Mouse (Mus musculus) G1E (cell line): ENCODE data around the gene H2al1e. TPM values are rescaled to one million over a fixed set of nuclear protein-coding genes. Genes with fewer than 3 reads are reported as not detected.

Experiments used
- ATAC-seq: 2 replicates; pipeline ENCODE4 v1.8.0; 2016; ENCODE audit warnings: mild to moderate bottlenecking; ENCODE audit not compliant: insufficient number of reproducible peaks, poor library complexity, low FRiP score, severe bottlenecking; ENCODE audit errors: extremely low read depth
- DNase-seq: peaks from one replicate; pipeline ENCODE4 v3.0.0; 2012; ENCODE audit warnings: low spot score
- H3K27me3 ChIP-seq: 2 replicates; pipeline ENCODE4 v1.6.1; 2012; ENCODE audit warnings: mild to moderate bottlenecking, low read length, inconsistent platforms; ENCODE audit not compliant: insufficient read depth
- H3K36me3 ChIP-seq: replicated peaks from 2 replicates; pipeline ENCODE3; 2012; ENCODE audit warnings: mild to moderate bottlenecking, inconsistent platforms
- H3K4me1 ChIP-seq: 2 replicates; pipeline ENCODE4 v1.6.1; 2012; ENCODE audit warnings: low read depth, low read length, inconsistent platforms, mixed read lengths; ENCODE audit not compliant: insufficient read depth
- H3K4me3 ChIP-seq: 2 replicates; pipeline ENCODE4 v1.5.1; 2012; ENCODE audit warnings: low read depth, mild to moderate bottlenecking, inconsistent platforms, low read length, moderate library complexity, mixed read lengths
- H3K9me3 ChIP-seq: replicated peaks from 2 replicates; pipeline ENCODE4 v1.6.1; 2012; ENCODE audit warnings: inconsistent platforms
- CTCF ChIP-seq: IDR thresholded peaks from 2 replicates; pipeline ENCODE4 v1.5.1; 2012; ENCODE audit warnings: low read depth, low read length, inconsistent platforms, mixed read lengths
- GATA1 ChIP-seq: IDR thresholded peaks from 2 replicates; pipeline ENCODE4 v1.6.1; 2012; ENCODE audit warnings: borderline replicate concordance, low read length, inconsistent platforms, mixed read lengths
- GATA2 ChIP-seq: IDR thresholded peaks from 2 replicates; pipeline ENCODE4 v1.6.1; 2012; ENCODE audit warnings: low read depth, low read length, inconsistent platforms, borderline replicate concordance
- POLR2AphosphoS5 ChIP-seq: IDR thresholded peaks from 2 replicates; pipeline ENCODE4 v1.6.1; 2012; ENCODE audit warnings: low read depth, low read length, inconsistent platforms; ENCODE audit not compliant: insufficient replicate concordance
- TAL1 ChIP-seq: conservative IDR thresholded peaks from 2 replicates; pipeline ENCODE4 v1.6.1; 2012; ENCODE audit warnings: low read depth, low read length, inconsistent platforms, mixed read lengths
- polyA plus RNA-seq: library from polyadenylated mRNA; stranded (reverse); fragments of >175 nt; gene quantifications from 2 replicates; pipeline ENCODE4 v1.2.3, GENCODE M21; 2012
- total RNA-seq, 2 experiments: library from RNA; stranded (forward) in 1 of 2; stranded (reverse) in 1 of 2; fragments of 200-1000 nt in 1 of 2; fragments of >200 nt in 1 of 2; fragmentation: Nextera tagmentation in 1 of 2; gene quantifications; 2 replicates each; pipeline ENCODE4 v1.2.3; 2014 to 2017

The H2al1e gene
- total and polyA plus RNA-seq, 3 experiments = not detected

DNA sequence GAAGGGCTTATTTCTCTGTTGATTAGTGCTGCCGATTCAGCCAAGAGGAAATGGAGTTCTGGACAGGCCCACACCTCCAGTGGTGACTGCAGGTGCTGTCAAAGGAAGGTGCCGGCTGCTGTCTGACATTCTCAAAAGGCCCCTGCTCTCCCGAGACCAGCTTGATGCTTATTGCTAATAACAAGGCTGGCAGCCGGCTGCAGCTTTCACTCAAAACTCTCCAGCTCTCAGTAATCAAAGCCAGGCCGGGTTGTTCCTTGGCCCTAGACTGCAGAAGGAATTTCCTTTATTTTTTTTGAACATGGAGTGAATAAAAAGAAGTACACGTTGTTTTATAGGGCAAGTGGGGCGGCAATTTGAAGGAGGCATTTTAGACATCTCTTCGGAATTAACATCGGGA lies 34.0 kb downstream of the H2al1e start:
- no peaks in the 10 kb centered on the region for H3K4me1 ChIP-seq
- H3K36me3 ChIP-seq = no peaks in the 10 kb centered on the region
- TF ChIP-seq TAL1 = no peak
- no peak for TF ChIP-seq POLR2AphosphoS5
- no peak for TF ChIP-seq GATA1
- no peak for TF ChIP-seq GATA2
- no peak for TF ChIP-seq CTCF
- no peak for ATAC-seq
- H3K9me3 ChIP-seq = no peaks in the 10 kb centered on the region
- H3K27me3 ChIP-seq = no peaks in the 10 kb centered on the region
- no peak for DNase-seq
- no peak overlapping the region for H3K4me3 ChIP-seq

DNA sequence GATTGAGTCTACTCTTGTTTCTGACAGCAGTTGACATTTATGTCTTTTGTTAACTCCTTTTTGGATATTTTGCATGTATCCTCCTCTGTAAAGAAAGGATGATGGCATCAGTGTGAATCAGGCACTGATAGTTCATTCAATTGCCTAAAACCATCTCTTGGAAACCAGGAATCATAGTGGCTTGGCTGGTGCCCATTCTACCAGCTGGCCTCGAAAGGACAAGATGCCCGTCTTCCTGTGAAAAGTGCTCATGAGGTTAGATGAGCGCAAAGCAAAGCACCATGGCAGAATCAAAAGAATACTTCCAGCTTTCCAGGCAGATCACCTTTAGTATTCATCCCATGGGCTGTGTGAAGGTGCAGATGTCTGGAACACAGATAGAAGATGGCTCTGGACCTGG lies 35.0 kb downstream of the H2al1e start:
- ATAC-seq (no peak), DNase-seq (no peak)
- TF ChIP-seq GATA1 = no peak
- Histone ChIP-seq H3K4me3 (no peak overlapping the region), H3K4me1 (no peaks in the 10 kb centered on the region), H3K27me3 (no peaks in the 10 kb centered on the region), H3K36me3 (no peaks in the 10 kb centered on the region), H3K9me3 (no peaks in the 10 kb centered on the region)

DNA sequence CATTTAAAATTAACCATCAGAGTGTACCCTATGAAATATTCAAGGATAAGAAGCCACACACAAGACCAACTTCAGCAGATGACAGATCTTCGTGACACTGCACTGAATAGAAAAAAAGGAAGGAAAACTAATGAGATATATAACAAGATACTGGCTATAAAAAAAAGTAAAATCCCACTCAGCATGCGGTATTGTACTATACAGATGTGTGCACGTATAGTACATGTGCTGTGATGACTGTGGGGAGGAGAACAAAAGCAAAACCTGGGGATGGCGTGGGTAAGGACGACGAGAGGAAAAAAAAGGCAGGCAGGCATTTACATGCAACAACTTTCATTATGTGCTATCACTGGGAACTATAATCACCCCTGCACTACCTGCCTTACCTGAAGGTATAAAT lies 49.1 kb downstream of the H2al1e start:
- Histone ChIP-seq H3K36me3 (no peaks in the 10 kb centered on the region), H3K27me3 (no peaks in the 10 kb centered on the region), H3K4me1 (no peaks in the 10 kb centered on the region), H3K4me3 (no peak overlapping the region), H3K9me3 (no peaks in the 10 kb centered on the region)
- ATAC-seq (no peak), DNase-seq (no peak)
- TF ChIP-seq GATA1 (no peak), GATA2 (no peak), POLR2AphosphoS5 (no peak), TAL1 (no peak), CTCF (no peak)

DNA sequence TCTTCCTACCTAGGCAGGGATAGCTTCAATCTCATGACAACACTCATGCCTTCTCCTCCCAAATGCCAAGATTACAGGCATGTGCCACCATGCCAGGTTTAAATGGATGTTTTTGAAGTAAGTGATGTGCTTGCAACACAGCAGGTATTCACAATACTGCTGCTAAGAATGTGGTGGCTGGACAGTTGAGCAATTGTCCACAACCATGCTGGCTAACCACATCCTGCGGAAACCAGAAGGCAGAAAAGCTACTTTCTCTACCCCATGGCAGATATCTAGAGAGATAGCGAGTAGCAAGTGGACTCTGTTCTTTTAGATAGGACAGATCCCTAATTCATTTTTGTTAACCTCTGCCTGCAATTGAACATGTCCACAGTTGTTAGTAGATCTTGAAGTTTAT lies 49.5 kb downstream of the H2al1e start:
- Histone ChIP-seq H3K27me3 (no peaks in the 10 kb centered on the region), H3K4me1 (no peaks in the 10 kb centered on the region), H3K36me3 (no peaks in the 10 kb centered on the region), H3K4me3 (no peak overlapping the region), H3K9me3 (no peaks in the 10 kb centered on the region)
- ATAC-seq (peak; percentile 45), DNase-seq (no peak)
- TF ChIP-seq GATA2 = no peak

Other genes starting within 250 kb of the H2al1e start
- not detected in 2 replicates for gene H2al1a, start 12.7 kb upstream of the H2al1e start, total RNA-seq (2014; fragmentation: Nextera tagmentation)
- not detected in 2 replicates for gene H2al1a, start 12.7 kb upstream of the H2al1e start, total RNA-seq (2017)
- not detected in 2 replicates for gene H2al1a, start 12.7 kb upstream of the H2al1e start, polyA plus RNA-seq
- not detected in 2 replicates for gene H2al1b, start 9.5 kb upstream of the H2al1e start, total RNA-seq (2014; fragmentation: Nextera tagmentation)
- gene H2al1b, start 9.5 kb upstream of the H2al1e start, total RNA-seq (2017) = not detected in 2 replicates
- gene H2al1b, start 9.5 kb upstream of the H2al1e start, polyA plus RNA-seq = not detected in 2 replicates
- gene H2al1c, start 6.3 kb upstream of the H2al1e start, total RNA-seq (2014; fragmentation: Nextera tagmentation) = not detected in 2 replicates
- gene H2al1c, start 6.3 kb upstream of the H2al1e start, total RNA-seq (2017) = not detected in 2 replicates
- not detected in 2 replicates for gene H2al1c, start 6.3 kb upstream of the H2al1e start, polyA plus RNA-seq
- gene H2al1d, start 3.1 kb upstream of the H2al1e start, total RNA-seq (2014; fragmentation: Nextera tagmentation) = not detected in 2 replicates
- gene H2al1d, start 3.1 kb upstream of the H2al1e start, total RNA-seq (2017) = not detected in 2 replicates
- not detected in 2 replicates for gene H2al1d, start 3.1 kb upstream of the H2al1e start, polyA plus RNA-seq
- gene H2al1f, start 3.2 kb downstream of the H2al1e start, total RNA-seq (2014; fragmentation: Nextera tagmentation) = not detected in 2 replicates
- not detected in 2 replicates for gene H2al1f, start 3.2 kb downstream of the H2al1e start, total RNA-seq (2017)
- not detected in 2 replicates for gene H2al1f, start 3.2 kb downstream of the H2al1e start, polyA plus RNA-seq
- not detected in 2 replicates for gene H2al1g, start 6.3 kb downstream of the H2al1e start, total RNA-seq (2014; fragmentation: Nextera tagmentation)
- gene H2al1g, start 6.3 kb downstream of the H2al1e start, total RNA-seq (2017) = not detected in 2 replicates
- not detected in 2 replicates for gene H2al1g, start 6.3 kb downstream of the H2al1e start, polyA plus RNA-seq
- gene H2al1h, start 9.6 kb downstream of the H2al1e start, total RNA-seq (2014; fragmentation: Nextera tagmentation) = not detected in 2 replicates
- gene H2al1h, start 9.6 kb downstream of the H2al1e start, total RNA-seq (2017) = not detected in 2 replicates
- gene H2al1h, start 9.6 kb downstream of the H2al1e start, polyA plus RNA-seq = not detected in 2 replicates
- not detected in 2 replicates for gene H2al1i, start 12.7 kb downstream of the H2al1e start, total RNA-seq (2014; fragmentation: Nextera tagmentation)
- not detected in 2 replicates for gene H2al1i, start 12.7 kb downstream of the H2al1e start, total RNA-seq (2017)
- gene H2al1i, start 12.7 kb downstream of the H2al1e start, polyA plus RNA-seq = not detected in 2 replicates
- gene H2al1j, start 15.9 kb downstream of the H2al1e start, total RNA-seq (2014; fragmentation: Nextera tagmentation) = not detected in 2 replicates
- gene H2al1j, start 15.9 kb downstream of the H2al1e start, total RNA-seq (2017) = not detected in 2 replicates
- gene H2al1j, start 15.9 kb downstream of the H2al1e start, polyA plus RNA-seq = not detected in 2 replicates